Mouse (Mus musculus) ES-E14 (cell line): Measurements from ENCODE around the gene Zfp445. TPM values are rescaled to one million over a fixed set of nuclear protein-coding genes. Genes with fewer than 3 reads are reported as not detected.

ENCODE experiments used
- DNase-seq: peaks from one replicate; pipeline ENCODE4 v3.0.0-alpha.2; 2013; ENCODE audit warnings: low read depth, low spot score
- H3K27ac ChIP-seq: 2 replicates; pipeline ENCODE4 v1.5.1; 2012; ENCODE audit warnings: low read depth, mild to moderate bottlenecking, low read length, moderate library complexity, mixed read lengths; ENCODE audit not compliant: poor library complexity, insufficient read depth, severe bottlenecking
- H3K36me3 ChIP-seq: 2 replicates; pipeline ENCODE4 v1.6.1; 2012; ENCODE audit warnings: mild to moderate bottlenecking, low read length, moderate library complexity, mixed read lengths; ENCODE audit not compliant: control insufficient read depth, poor library complexity, insufficient read depth, severe bottlenecking
- H3K4me1 ChIP-seq, 2 experiments: fragments of 150-350 bp in 1 of 2; sonication (generic) in 1 of 2; 2 replicates each; pipeline ENCODE4 v1.6.1; 2012; ENCODE audit warnings: low read length in 2 of 2, mild to moderate bottlenecking in 1 of 2, mixed read lengths in 1 of 2; ENCODE audit not compliant: control insufficient read depth in 2 of 2, insufficient read depth in 2 of 2, poor library complexity in 1 of 2
- H3K4me3 ChIP-seq, 2 experiments: fragments of 150-350 bp in 1 of 2; sonication (generic) in 1 of 2; 2 replicates each; pipeline ENCODE4 v1.5.1; 2012; ENCODE audit warnings: low read length in 2 of 2, low read depth in 1 of 2, mild to moderate bottlenecking in 1 of 2, mixed read lengths in 1 of 2; ENCODE audit not compliant: insufficient read depth in 1 of 2, poor library complexity in 1 of 2, severe bottlenecking in 1 of 2
- H3K9ac ChIP-seq: 2 replicates; pipeline ENCODE4 v1.6.1; 2012; ENCODE audit warnings: low read depth, mild to moderate bottlenecking, low read length, mixed read lengths; ENCODE audit not compliant: poor library complexity, insufficient read depth, severe bottlenecking
- H3K9me3 ChIP-seq: fragments of 150-350 bp; sonication (generic); 2 replicates; pipeline ENCODE4 v1.6.1; 2012; ENCODE audit warnings: low read depth, mild to moderate bottlenecking, low read length; ENCODE audit not compliant: control insufficient read depth, insufficient read depth
- CHD2 ChIP-seq: IDR thresholded peaks from 2 replicates; pipeline ENCODE4 v1.6.1; 2014; ENCODE audit warnings: mild to moderate bottlenecking, low read depth, low read length, inconsistent platforms
- HCFC1 ChIP-seq: IDR thresholded peaks from 2 replicates; pipeline ENCODE4 v1.6.1; 2012; ENCODE audit warnings: low read length, inconsistent platforms, borderline replicate concordance; ENCODE audit not compliant: insufficient read depth
- MAFK ChIP-seq: IDR thresholded peaks from 2 replicates; pipeline ENCODE4 v1.6.1; 2014; ENCODE audit warnings: mild to moderate bottlenecking, low read depth, low read length, inconsistent platforms; ENCODE audit not compliant: insufficient read depth
- ZC3H11A ChIP-seq: IDR thresholded peaks from 2 replicates; pipeline ENCODE4 v1.6.1; 2012; ENCODE audit warnings: low read depth, mild to moderate bottlenecking, inconsistent platforms, low read length, borderline replicate concordance
- ZNF384 ChIP-seq: IDR thresholded peaks from 2 replicates; pipeline ENCODE4 v1.6.1; 2012; ENCODE audit warnings: low read depth, low read length, inconsistent platforms
- in situ Hi-C, 2 experiments: fragments of 600-800 bp; cut with MboI; formaldehyde crosslinking; loops; one replicate each; pipeline ENCODE4 v1.15.1; 2025; ENCODE audit warnings: low sequenced_read_pairs in 2 of 2, inconsistent platforms in 1 of 2; ENCODE audit not compliant: unreplicated experiment in 2 of 2
- total RNA-seq: library from RNA; depleted of rRNA; stranded (reverse); fragments of 300-350 nt; gene quantifications from 2 replicates; pipeline ENCODE4 v1.2.3, GENCODE M21; 2012; rRNA removed

The Zfp445 gene
- total RNA-seq, result 80.8 and 84.1 TPM in 2 replicates

DNA sequence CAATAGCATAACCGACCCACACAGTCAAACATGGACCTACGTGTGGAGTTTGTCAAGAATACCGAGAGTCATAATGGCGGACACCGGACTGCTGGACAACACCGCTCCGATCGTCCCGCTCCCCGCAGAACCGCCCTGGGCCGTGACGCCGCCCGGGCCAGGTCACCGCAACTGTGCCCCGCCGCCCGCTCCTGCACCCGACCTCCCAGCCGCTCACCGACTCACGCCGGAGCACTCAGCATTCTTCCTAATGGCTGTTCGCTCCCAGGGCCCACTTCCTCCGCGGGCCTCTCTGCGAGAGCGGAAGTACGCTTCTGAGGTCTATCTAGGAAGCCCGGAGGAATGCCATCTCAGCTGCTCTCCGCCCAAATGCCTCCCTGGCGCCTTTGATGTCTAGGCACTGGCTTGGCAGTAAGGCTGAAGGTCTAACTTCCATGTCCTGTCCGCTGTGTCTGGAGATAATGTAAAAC is at the start of gene Zfp445:
TSS of gene Zfp445 (minus strand) at position 310 of the 470 bp plus-strand sequence.
- no peaks in the 10 kb centered on the region for H3K4me1 ChIP-seq
- peak within 1 kb of the TSS; percentile 86 to 90 for H3K4me3 ChIP-seq
- TF ChIP-seq ZNF384 (no peak), MAFK (no peak), CHD2 (no peak), HCFC1 (no peak; the same call in 1 of the 2 replicates), ZC3H11A (no peak)
- DNase-seq, result peak; percentile 69
- H3K27ac ChIP-seq, result peak within 1 kb of the TSS; percentile 15; the same call in 1 of the 2 replicates
- in situ Hi-C loops, result no loop called here
- H3K36me3 ChIP-seq, result peaks cover 13% of the 10 kb centered on the region
- peak within 1 kb of the TSS; percentile 90 for H3K9ac ChIP-seq
- H3K9me3 ChIP-seq, result peaks cover 15% of the 10 kb centered on the region

DNA sequence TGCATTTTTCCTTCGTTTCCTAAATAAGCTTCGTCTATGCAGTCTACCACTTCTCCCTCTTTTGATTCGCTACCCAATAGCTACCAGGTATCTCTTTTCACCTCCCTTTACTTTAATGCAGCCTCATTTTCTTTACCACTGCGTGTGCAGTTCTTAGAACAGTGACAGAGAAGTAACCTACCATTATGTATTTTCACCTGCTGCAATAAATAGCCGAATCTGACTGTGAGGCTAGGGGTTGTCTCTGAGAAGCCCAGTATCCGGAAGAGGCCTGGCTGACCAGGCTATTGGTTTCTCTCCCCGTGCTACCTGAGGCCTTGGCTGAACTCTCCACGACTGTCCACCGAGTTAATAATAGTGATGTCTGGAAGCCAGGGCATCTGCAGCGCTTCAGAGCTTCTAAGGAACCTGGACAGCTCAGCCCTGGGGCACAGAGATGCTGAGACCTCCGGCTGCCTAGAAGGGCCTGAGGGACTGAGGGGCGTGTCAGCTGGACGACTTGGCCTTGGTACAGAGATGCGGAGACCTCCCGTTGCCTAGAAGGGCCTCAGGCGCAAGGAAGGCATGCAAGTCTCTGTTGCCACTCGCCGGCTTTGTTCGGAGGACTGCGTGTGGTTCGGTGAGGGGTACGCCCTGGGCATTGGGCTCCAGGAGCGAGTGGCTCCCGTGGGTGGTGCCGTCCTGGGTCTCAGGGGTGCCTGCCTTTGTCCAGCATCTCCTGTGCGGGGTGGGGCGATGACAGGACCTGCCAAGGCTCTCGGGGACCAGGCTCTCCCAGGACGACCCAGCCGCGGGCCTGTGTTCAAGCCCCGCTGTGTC is 37.1 kb upstream of the Zfp445 start:
- no peaks in the 10 kb centered on the region for H3K36me3 ChIP-seq
- H3K4me1 ChIP-seq, result no peaks in the 10 kb centered on the region
- H3K9me3 ChIP-seq, result no peaks in the 10 kb centered on the region
- in situ Hi-C loops, result no loop called here
- peak; percentile 56 for DNase-seq
- H3K4me3 ChIP-seq, result peak overlapping the region; percentile 70 to 72
- H3K9ac ChIP-seq, result peak overlapping the region; percentile 67
- no peak for TF ChIP-seq ZC3H11A
- peak; percentile 71; the same call in 1 of the 2 replicates for TF ChIP-seq HCFC1
- TF ChIP-seq ZNF384, result no peak
- no peak for TF ChIP-seq CHD2
- no peak for TF ChIP-seq MAFK
- no peak overlapping the region for H3K27ac ChIP-seq

DNA sequence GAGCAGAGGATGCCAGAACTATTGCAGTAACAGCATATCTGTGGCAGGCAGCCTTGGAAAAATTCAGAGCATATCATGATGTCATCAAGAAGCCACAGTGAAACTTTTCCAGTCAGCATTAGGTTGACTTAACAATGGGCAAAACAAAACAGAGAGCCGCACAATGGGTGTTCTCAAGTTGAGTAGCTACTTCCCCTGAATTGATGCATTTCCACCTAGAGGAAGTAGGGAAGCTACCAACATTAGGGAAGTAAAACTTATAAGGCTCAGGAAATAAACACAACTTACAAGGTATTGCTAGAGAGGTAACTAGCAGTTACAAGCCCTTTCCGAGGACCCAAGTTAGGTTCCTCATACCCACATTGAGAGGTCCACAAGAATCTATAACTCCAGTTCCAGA is 35.2 kb upstream of the Zfp445 start:
- in situ Hi-C loops, result no loop called here
- Histone ChIP-seq H3K9ac (no peak overlapping the region), H3K36me3 (no peaks in the 10 kb centered on the region), H3K4me3 (no peak overlapping the region), H3K4me1 (no peaks in the 10 kb centered on the region), H3K27ac (no peak overlapping the region), H3K9me3 (no peaks in the 10 kb centered on the region)
- TF ChIP-seq CHD2, result no peak
- DNase-seq, result no peak

DNA sequence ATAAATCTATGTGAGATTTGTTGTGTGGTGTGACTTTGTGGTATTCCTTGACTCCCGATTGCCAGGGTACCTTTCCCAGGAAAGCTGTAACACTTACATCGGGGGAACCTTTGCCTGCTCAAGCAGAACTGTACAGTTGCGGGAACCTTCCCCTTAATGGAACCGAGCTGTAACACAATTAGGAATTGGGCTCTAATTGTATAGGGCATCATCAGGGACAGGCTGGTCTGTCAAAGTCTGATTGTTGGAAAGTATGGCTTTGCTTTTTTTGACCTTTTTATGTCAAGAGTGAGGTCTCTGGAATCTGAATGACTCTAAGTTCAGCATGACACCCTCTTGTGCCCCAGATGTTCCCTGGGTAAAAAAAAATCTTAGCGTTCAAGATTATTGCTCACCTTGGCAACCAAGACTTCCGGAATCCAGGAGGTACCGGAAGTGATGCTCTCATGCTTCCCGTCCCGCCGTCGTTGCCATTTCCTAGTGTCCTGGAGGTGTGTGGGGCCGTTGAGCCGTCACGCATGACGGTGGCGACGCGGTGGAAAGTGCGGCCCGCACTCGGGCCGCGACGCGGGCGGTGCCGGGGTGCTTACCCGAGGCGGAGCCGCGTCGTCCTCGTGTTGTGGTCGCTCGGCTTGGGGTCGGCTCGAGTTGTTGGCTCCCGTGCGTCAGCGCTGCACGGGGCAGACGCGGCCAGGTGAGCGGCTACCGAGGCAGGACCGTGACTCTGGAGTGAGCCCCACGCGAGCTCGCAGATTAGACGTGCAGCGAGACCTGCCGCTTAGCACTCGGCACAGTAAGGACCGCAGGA is 20.8 kb upstream of the Zfp445 start:
- Histone ChIP-seq H3K36me3 (no peaks in the 10 kb centered on the region), H3K27ac (no peak overlapping the region), H3K4me1 (peaks cover 0 to 1% of the 10 kb centered on the region in 2 experiments; a peak in 1 of 4 replicates), H3K9me3 (no peaks in the 10 kb centered on the region), H3K9ac (peak overlapping the region; percentile 75), H3K4me3 (peak overlapping the region; percentile 72 to 84)
- DNase-seq, result no peak
- TF ChIP-seq CHD2 (no peak), ZNF384 (0 out of 2 replicates have a peak, but pooled peaks have one; percentile 29), ZC3H11A (no peak), HCFC1 (no peak), MAFK (no peak)
- in situ Hi-C loops, result no loop called here
